Mouse (Mus musculus): ENCODE results near the gene Tcf7l2. TPM values are rescaled to one million over a fixed set of nuclear protein-coding genes. Genes with fewer than 3 reads are reported as not detected.

Gene Tcf7l2
- total RNA-seq, 1 experiment = 3.0 TPM

GRCm38 (mm10) chr19:55842046-55842445 is 100.4 kb downstream of the Tcf7l2 start:
- H3K9me3 ChIP-seq (ENCODE audit: control insufficient read depth, insufficient read depth, low read depth, low read length) = no peaks in the 10 kb centered on the region

GRCm38 (mm10) chr19:55843111-55843887 is 101.7 kb downstream of the Tcf7l2 start:
- Histone ChIP-seq H3K36me3 (ENCODE audit: control insufficient read depth, insufficient read depth, low read length, poor library complexity, severe bottlenecking) (peaks cover 1% of the 10 kb centered on the region; the same call in 1 of the 2 replicates), H3K4me3 (ENCODE audit: insufficient read depth in 1 of 2, low read depth in 1 of 2, low read length in 2 of 2, poor library complexity in 1 of 2, severe bottlenecking in 1 of 2) (no peak overlapping the region), H3K27ac (ENCODE audit: insufficient read depth, low read depth, low read length, poor library complexity, severe bottlenecking) (no peak overlapping the region), H3K9me3 (ENCODE audit: control insufficient read depth, insufficient read depth, low read depth, low read length) (no peaks in the 10 kb centered on the region), H3K4me1 (ENCODE audit: control insufficient read depth in 2 of 2, insufficient read depth in 2 of 2, low read length in 2 of 2, poor library complexity in 1 of 2) (peaks cover 0 to 4% of the 10 kb centered on the region in 2 experiments; a peak in 1 of 4 replicates), H3K9ac (ENCODE audit: insufficient read depth, low read depth, low read length, poor library complexity, severe bottlenecking) (no peak overlapping the region)
- DNase-seq (ENCODE audit: low read depth, low spot score) = no peak
- TF ChIP-seq MAFK (IDR thresholded peaks at IDR 0.05; ENCODE audit: insufficient read depth, low read depth, low read length) (no peak), ZC3H11A (IDR thresholded peaks at IDR 0.05; ENCODE audit: borderline replicate concordance, low read depth, low read length) (no peak), CHD2 (IDR thresholded peaks at IDR 0.05; ENCODE audit: low read depth, low read length) (no peak), HCFC1 (IDR thresholded peaks at IDR 0.05; ENCODE audit: borderline replicate concordance, insufficient read depth, low read length) (no peak)
- in situ Hi-C loops (cut with MboI; ENCODE audit: low sequenced_read_pairs in 2 of 2, unreplicated experiment in 2 of 2) = no loop called here

More at GRCm38 (mm10) chr19:55842046-55842445, 100.4 kb downstream of the Tcf7l2 start:
- Histone ChIP-seq H3K9ac (ENCODE audit: insufficient read depth, low read depth, low read length, poor library complexity, severe bottlenecking) (no peak overlapping the region), H3K27ac (ENCODE audit: insufficient read depth, low read depth, low read length, poor library complexity, severe bottlenecking) (no peak overlapping the region), H3K4me1 (ENCODE audit: control insufficient read depth in 2 of 2, insufficient read depth in 2 of 2, low read length in 2 of 2, poor library complexity in 1 of 2) (peaks cover 0 to 9% of the 10 kb centered on the region in 2 experiments; a peak in 1 of 4 replicates), H3K4me3 (ENCODE audit: insufficient read depth in 1 of 2, low read depth in 1 of 2, low read length in 2 of 2, poor library complexity in 1 of 2, severe bottlenecking in 1 of 2) (no peak overlapping the region), H3K36me3 (ENCODE audit: control insufficient read depth, insufficient read depth, low read length, poor library complexity, severe bottlenecking) (peaks cover 1% of the 10 kb centered on the region; the same call in 1 of the 2 replicates)
- in situ Hi-C loops (cut with MboI; ENCODE audit: low sequenced_read_pairs in 2 of 2, unreplicated experiment in 2 of 2) = no loop called here
- TF ChIP-seq ZC3H11A (IDR thresholded peaks at IDR 0.05; ENCODE audit: borderline replicate concordance, low read depth, low read length) = no peak
- no peak for TF ChIP-seq CHD2 (IDR thresholded peaks at IDR 0.05; ENCODE audit: low read depth, low read length)
- TF ChIP-seq HCFC1 (IDR thresholded peaks at IDR 0.05; ENCODE audit: borderline replicate concordance, insufficient read depth, low read length) = no peak
- TF ChIP-seq MAFK (IDR thresholded peaks at IDR 0.05; ENCODE audit: insufficient read depth, low read depth, low read length) = no peak
- no peak for TF ChIP-seq ZNF384 (IDR thresholded peaks at IDR 0.05; ENCODE audit: low read depth, low read length)
- DNase-seq (ENCODE audit: low read depth, low spot score) = no peak

GRCm38 (mm10) chr19:55845702-55846101 is 104.1 kb downstream of the Tcf7l2 start:
- in situ Hi-C loops (cut with MboI; ENCODE audit: low sequenced_read_pairs in 2 of 2, unreplicated experiment in 2 of 2) = no loop called here
- TF ChIP-seq MAFK (IDR thresholded peaks at IDR 0.05; ENCODE audit: insufficient read depth, low read depth, low read length) (no peak), ZNF384 (IDR thresholded peaks at IDR 0.05; ENCODE audit: low read depth, low read length) (no peak), HCFC1 (IDR thresholded peaks at IDR 0.05; ENCODE audit: borderline replicate concordance, insufficient read depth, low read length) (no peak), ZC3H11A (IDR thresholded peaks at IDR 0.05; ENCODE audit: borderline replicate concordance, low read depth, low read length) (no peak), CHD2 (IDR thresholded peaks at IDR 0.05; ENCODE audit: low read depth, low read length) (no peak)
- no peaks in the 10 kb centered on the region for H3K4me1 ChIP-seq (ENCODE audit: control insufficient read depth in 2 of 2, insufficient read depth in 2 of 2, low read length in 2 of 2, poor library complexity in 1 of 2)
- DNase-seq (ENCODE audit: low read depth, low spot score) = no peak
- peaks cover 1% of the 10 kb centered on the region; the same call in 1 of the 2 replicates for H3K36me3 ChIP-seq (ENCODE audit: control insufficient read depth, insufficient read depth, low read length, poor library complexity, severe bottlenecking)
- no peak overlapping the region for H3K27ac ChIP-seq (ENCODE audit: insufficient read depth, low read depth, low read length, poor library complexity, severe bottlenecking)
- no peaks in the 10 kb centered on the region for H3K9me3 ChIP-seq (ENCODE audit: control insufficient read depth, insufficient read depth, low read depth, low read length)
- H3K4me3 ChIP-seq (ENCODE audit: insufficient read depth in 1 of 2, low read depth in 1 of 2, low read length in 2 of 2, poor library complexity in 1 of 2, severe bottlenecking in 1 of 2) = no peak overlapping the region
- no peak overlapping the region for H3K9ac ChIP-seq (ENCODE audit: insufficient read depth, low read depth, low read length, poor library complexity, severe bottlenecking)

- Histone ChIP-seq H3K27ac (ENCODE audit: insufficient read depth, low read depth, low read length, poor library complexity, severe bottlenecking) (no peak overlapping the region), H3K9me3 (ENCODE audit: control insufficient read depth, insufficient read depth, low read depth, low read length) (no peaks in the 10 kb centered on the region), H3K4me1 (ENCODE audit: control insufficient read depth in 2 of 2, insufficient read depth in 2 of 2, low read length in 2 of 2, poor library complexity in 1 of 2) (no peaks in the 10 kb centered on the region), H3K36me3 (ENCODE audit: control insufficient read depth, insufficient read depth, low read length, poor library complexity, severe bottlenecking) (peaks cover 1% of the 10 kb centered on the region; the same call in 1 of the 2 replicates), H3K4me3 (ENCODE audit: insufficient read depth in 1 of 2, low read depth in 1 of 2, low read length in 2 of 2, poor library complexity in 1 of 2, severe bottlenecking in 1 of 2) (no peak overlapping the region), H3K9ac (ENCODE audit: insufficient read depth, low read depth, low read length, poor library complexity, severe bottlenecking) (no peak overlapping the region)
- DNase-seq (ENCODE audit: low read depth, low spot score) = no peak
- TF ChIP-seq CHD2 (IDR thresholded peaks at IDR 0.05; ENCODE audit: low read depth, low read length) = no peak
- TF ChIP-seq MAFK (IDR thresholded peaks at IDR 0.05; ENCODE audit: insufficient read depth, low read depth, low read length) = no peak
- TF ChIP-seq HCFC1 (IDR thresholded peaks at IDR 0.05; ENCODE audit: borderline replicate concordance, insufficient read depth, low read length) = no peak
- TF ChIP-seq ZNF384 (IDR thresholded peaks at IDR 0.05; ENCODE audit: low read depth, low read length) = no peak
- no peak for TF ChIP-seq ZC3H11A (IDR thresholded peaks at IDR 0.05; ENCODE audit: borderline replicate concordance, low read depth, low read length)
- in situ Hi-C loops (cut with MboI; ENCODE audit: low sequenced_read_pairs in 2 of 2, unreplicated experiment in 2 of 2) = no loop called here
These were observed 104.6 kb downstream of the Tcf7l2 start for GRCm38 (mm10) chr19:55846256-55846655.

Data from ES-E14 (cell line).